Mouse (Mus musculus) cerebellum, adult 2 months (tissue): ENCODE data around the gene F10.

Experiments
- CTCF ChIP-seq: fragments of 200-500 bp; IDR thresholded peaks from 2 replicates; pipeline ENCODE4 v1.5.1; 2011; ENCODE audit warnings: low read depth, mild to moderate bottlenecking, control low read depth, low read length, moderate library complexity, borderline replicate concordance; ENCODE audit not compliant: insufficient read depth
- POLR2A ChIP-seq: fragments of 200-500 bp; IDR thresholded peaks from 2 replicates; pipeline ENCODE4 v1.6.1; 2011; ENCODE audit warnings: low read length, control low read depth, borderline replicate concordance; ENCODE audit not compliant: insufficient read depth

- TF ChIP-seq POLR2A (no peak), CTCF (no peak)
These were observed 23.5 kb downstream of the F10 start, which contains the start of gene Proz for GRCm38 (mm10) chr8:13060441-13061150.
